Mouse (Mus musculus): ENCODE measurements around the gene Exosc3. TPM values are rescaled to one million over a fixed set of nuclear protein-coding genes. Genes with fewer than 3 reads are reported as not detected.

The Exosc3 gene
- polyA plus RNA-seq, 1 experiment from 2014 or later = 97.4 TPM

Other genes starting within 250 kb of the Exosc3 start
- gene Tomm5, start 234.6 kb downstream of the Exosc3 start, polyA plus RNA-seq (2014; fragmentation: Nextera tagmentation; extraction: Ambion mirVana) = 271 and 343 TPM in 2 replicates
- gene Frmpd1, start 157.9 kb downstream of the Exosc3 start, polyA plus RNA-seq (2014; fragmentation: Nextera tagmentation; extraction: Ambion mirVana) = 0.24 and 0.53 TPM in 2 replicates
- gene Trmt10b, start 45.6 kb downstream of the Exosc3 start, polyA plus RNA-seq (2014; fragmentation: Nextera tagmentation; extraction: Ambion mirVana) = 20.6 and 23.1 TPM in 2 replicates
- 12.1 and 14.6 TPM in 2 replicates for gene Dcaf10, start 631 bp downstream of the Exosc3 start, polyA plus RNA-seq (2014; fragmentation: Nextera tagmentation; extraction: Ambion mirVana)
- 52.4 and 71.6 TPM in 2 replicates for gene Slc25a51, start 66.0 kb upstream of the Exosc3 start, polyA plus RNA-seq (2014; fragmentation: Nextera tagmentation; extraction: Ambion mirVana)
- gene Shb, start 189.7 kb upstream of the Exosc3 start, polyA plus RNA-seq (2014; fragmentation: Nextera tagmentation; extraction: Ambion mirVana) = 6.0 and 6.1 TPM in 2 replicates

Data from kidney, embryonic 14.5 days (tissue).